Mouse (Mus musculus) stomach, postnatal 0 days (tissue): ENCODE data around the gene Gmnn.

ENCODE experiments used
- CTCF ChIP-seq: IDR thresholded peaks from 2 replicates; pipeline ENCODE4 v1.5.1; 2016; ENCODE audit warnings: antibody characterized with exemption, low read depth, mild to moderate bottlenecking, moderate library complexity
- EP300 ChIP-seq: optimal IDR thresholded peaks from 2 replicates; pipeline ENCODE3; 2016; ENCODE audit warnings: antibody characterized with exemption

DNA sequence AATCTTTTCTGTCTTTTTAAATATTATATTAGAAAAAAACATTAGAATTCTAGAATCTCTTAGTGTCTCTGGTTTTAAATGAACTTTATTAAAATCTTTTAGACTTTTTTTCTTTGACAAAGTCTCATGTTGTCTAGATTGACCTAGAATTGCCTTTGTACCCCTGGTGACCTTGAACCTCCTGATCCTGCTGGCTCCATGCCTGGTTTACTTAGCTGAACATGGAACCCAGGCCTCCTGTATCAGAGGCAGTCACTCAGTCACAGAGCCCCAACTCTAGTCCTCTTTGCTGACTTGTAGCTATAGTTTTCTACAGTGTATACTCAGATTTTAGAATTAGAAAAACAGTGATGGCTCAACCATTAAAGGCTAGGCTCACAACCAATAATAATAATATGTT is 44.4 kb upstream of the Gmnn start:
- TF ChIP-seq EP300 (no peak), CTCF (no peak)
